Mouse (Mus musculus) midbrain, embryonic 11.5 days (tissue): ENCODE data around the gene B4gat1. TPM values are rescaled to one million over a fixed set of nuclear protein-coding genes. Genes with fewer than 3 reads are reported as not detected.

ENCODE experiments used
- ATAC-seq: fragments of 200-750 bp; cut with Nextera tagmentation; 2 replicates; pipeline ENCODE4 v1.8.0; 2017; ENCODE audit warnings: moderate TSS enrichment, moderate library complexity; ENCODE audit not compliant: low FRiP score
- DNase-seq: peaks from one replicate; pipeline ENCODE4 v3.0.0; 2015; ENCODE audit warnings: low spot score; ENCODE audit errors: missing footprints
- H3K27ac ChIP-seq: fragments of 300-500 bp; sonication (generic); 2 replicates; pipeline ENCODE4 v1.5.1; 2014; ENCODE audit warnings: low read depth, low read length
- H3K27me3 ChIP-seq: fragments of 300-500 bp; sonication (generic); 2 replicates; pipeline ENCODE4 v1.6.1; 2014; ENCODE audit warnings: mild to moderate bottlenecking, low read length, moderate library complexity, mixed read lengths; ENCODE audit not compliant: control insufficient read depth, insufficient read depth
- H3K36me3 ChIP-seq: fragments of 300-500 bp; sonication (generic); 2 replicates; pipeline ENCODE4 v1.6.1; 2014; ENCODE audit warnings: mild to moderate bottlenecking, low read length, moderate library complexity, mixed read lengths; ENCODE audit not compliant: control insufficient read depth, insufficient read depth
- H3K4me1 ChIP-seq: fragments of 300-500 bp; sonication (generic); 2 replicates; pipeline ENCODE4 v1.6.1; 2014; ENCODE audit warnings: low read length; ENCODE audit not compliant: control insufficient read depth, insufficient read depth
- H3K4me2 ChIP-seq: fragments of 300-500 bp; sonication (generic); 2 replicates; pipeline ENCODE4 v1.6.1; 2014; ENCODE audit warnings: mild to moderate bottlenecking, moderate library complexity
- H3K4me3 ChIP-seq: fragments of 300-500 bp; sonication (generic); 2 replicates; pipeline ENCODE4 v1.5.1; 2014; ENCODE audit warnings: low read depth, low read length
- H3K9ac ChIP-seq: fragments of 300-500 bp; sonication (generic); 2 replicates; pipeline ENCODE4 v1.6.1; 2014; ENCODE audit warnings: low read length
- H3K9me3 ChIP-seq: fragments of 300-500 bp; sonication (generic); 2 replicates; pipeline ENCODE4 v1.6.1; 2016; ENCODE audit warnings: low read length; ENCODE audit not compliant: control insufficient read depth
- WGBS: fragments of 180-500 bp; shearing (Covaris S2); extraction: QIAGEN DNeasy Blood & Tissue Kit; methylation state at CpG from one replicate; pipeline ENCODE4 v1.1.7; 2014; 5-methylcytosine and 5-hydroxymethylcytosine counted together
- polyA plus RNA-seq: library from polyadenylated mRNA; unstranded; fragments of >200 nt; fragmentation: Nextera tagmentation; extraction: Ambion mirVana; gene quantifications from 2 replicates; pipeline ENCODE4 v1.2.1, GENCODE M21; 2014

Gene B4gat1
- polyA plus RNA-seq, 1 experiment from 2014 or later: 41.7 TPM

DNA sequence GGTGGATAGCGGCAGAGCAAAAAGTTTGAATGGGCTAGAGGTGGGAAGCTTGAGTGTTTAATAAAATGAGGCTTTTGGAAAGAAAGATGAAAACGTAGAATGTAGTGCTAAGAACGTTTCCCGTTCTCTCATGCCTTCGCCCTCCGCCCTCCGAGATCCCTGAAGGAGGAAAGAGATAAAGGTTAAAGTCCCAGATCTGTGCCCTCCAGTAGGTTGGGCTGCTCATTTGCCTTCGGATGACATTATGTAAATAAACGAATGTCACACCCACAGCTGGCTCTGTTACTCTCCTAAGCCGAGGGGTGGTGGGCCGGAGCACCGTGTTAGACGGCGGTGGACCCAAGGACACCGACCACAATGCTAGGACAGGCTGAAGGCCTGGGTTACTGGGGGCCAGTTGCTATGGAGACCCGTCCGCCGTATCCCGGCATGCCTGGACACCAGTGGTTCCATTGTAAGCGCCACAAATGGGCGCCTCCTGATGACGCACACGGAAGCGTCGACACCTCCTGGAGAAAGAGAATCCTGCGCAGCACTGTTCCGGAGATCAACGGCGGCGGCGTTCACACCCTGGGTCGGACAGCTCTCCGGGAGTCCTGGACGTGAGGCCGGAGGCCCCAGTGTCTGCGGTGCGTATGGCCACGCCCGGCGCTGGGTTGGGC is 2.4 kb downstream of the B4gat1 start, which contains the start of gene Brms1:
TSS of gene Brms1 (plus strand) at position 493 of the 662 bp plus-strand sequence.
- no peaks in the 10 kb centered on the region for H3K36me3 ChIP-seq

GRCm38 (mm10) chr19:5041588-5041987 is 3.0 kb downstream of the B4gat1 start:
- Histone ChIP-seq H3K27me3 (no peaks in the 10 kb centered on the region), H3K27ac (no peak overlapping the region; the same call in 1 of the 2 replicates), H3K4me2 (peak overlapping the region; percentile 99), H3K4me1 (peaks cover 26% of the 10 kb centered on the region), H3K9me3 (no peaks in the 10 kb centered on the region), H3K9ac (peak overlapping the region; percentile 85), H3K36me3 (no peaks in the 10 kb centered on the region), H3K4me3 (peak overlapping the region; percentile 92)
- WGBS: 3% methylated on average over 16 of the region's 16 CpGs
- DNase-seq (peak; percentile 83), ATAC-seq (no peak)

More for the DNA sequence above, 2.4 kb downstream of the B4gat1 start, which contains the start of gene Brms1:
- Histone ChIP-seq H3K27ac (peak within 1 kb of the TSS; percentile 59; the same call in 1 of the 2 replicates), H3K4me2 (peak within 1 kb of the TSS; percentile 99), H3K9ac (peak within 1 kb of the TSS; percentile 85), H3K4me3 (peak within 1 kb of the TSS; percentile 92), H3K27me3 (no peaks in the 10 kb centered on the region), H3K9me3 (no peaks in the 10 kb centered on the region), H3K4me1 (peaks cover 26% of the 10 kb centered on the region)
- WGBS: 9% methylated on average over 40 of the region's 40 CpGs
- peak; percentile 99 for DNase-seq
- peak; percentile 80 for ATAC-seq

- no peak overlapping the region for H3K4me2 ChIP-seq
- H3K9ac ChIP-seq: no peak overlapping the region
- H3K4me3 ChIP-seq: no peak overlapping the region
- H3K36me3 ChIP-seq: 0 out of 2 replicates have a peak, but pooled peaks cover 2% of the 10 kb centered on the region
- no peak overlapping the region for H3K27ac ChIP-seq
- ATAC-seq (no peak), DNase-seq (no peak)
- H3K4me1 ChIP-seq: peaks cover 24% of the 10 kb centered on the region
- no peaks in the 10 kb centered on the region for H3K9me3 ChIP-seq
- peaks cover 3% of the 10 kb centered on the region for H3K27me3 ChIP-seq
- WGBS: 82% methylated on average over 4 of the region's 4 CpGs
These were observed 6.9 kb downstream of the B4gat1 start for GRCm38 (mm10) chr19:5045531-5045930.

DNA sequence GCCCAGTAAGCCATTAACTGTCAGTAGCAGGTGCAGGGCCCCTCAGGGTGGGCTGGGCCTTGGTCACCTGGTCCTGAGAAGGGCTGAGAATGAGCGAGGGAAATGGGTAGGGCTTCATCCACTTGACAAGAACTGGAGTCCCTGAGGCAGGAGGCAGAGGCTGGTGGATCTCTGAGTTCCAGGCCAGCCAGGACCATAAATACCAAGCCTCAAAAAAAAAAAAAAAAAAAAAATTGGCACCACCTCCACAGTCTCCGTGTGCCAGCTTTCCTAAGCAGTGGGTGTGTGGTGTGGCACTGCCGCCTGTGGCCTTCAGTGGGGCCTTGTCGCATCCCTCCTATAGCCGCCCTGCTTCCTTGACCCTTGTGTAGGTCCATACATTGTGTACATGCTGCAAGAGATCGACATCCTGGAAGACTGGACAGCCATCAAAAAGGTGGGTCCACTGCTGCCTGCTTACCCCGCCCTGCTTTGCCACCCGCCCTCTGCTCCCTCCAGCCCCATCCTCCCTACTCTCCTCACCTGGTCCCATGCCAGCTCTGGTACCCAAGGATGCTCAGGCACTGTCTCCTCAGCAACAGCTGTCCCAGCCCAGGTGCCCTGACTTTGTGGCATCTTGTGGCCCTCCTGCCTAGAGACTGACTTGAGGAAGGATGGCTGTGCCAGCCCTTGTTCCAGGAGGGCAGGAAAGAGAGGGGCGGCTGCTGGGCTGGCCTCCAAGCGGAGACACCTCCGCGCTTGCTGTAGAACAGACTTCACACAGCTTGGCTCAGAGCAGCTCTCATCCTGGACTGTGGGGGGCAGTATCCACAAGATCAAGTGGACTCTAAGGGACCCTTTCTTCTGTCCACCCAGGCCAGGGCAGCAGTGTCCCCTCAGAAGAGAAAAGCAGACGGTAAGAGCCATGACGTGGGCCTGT is 9.8 kb downstream of the B4gat1 start:
- ATAC-seq (no peak), DNase-seq (no peak)
- Histone ChIP-seq H3K27me3 (peaks cover 31% of the 10 kb centered on the region), H3K4me3 (no peak overlapping the region), H3K9me3 (no peaks in the 10 kb centered on the region), H3K27ac (no peak overlapping the region), H3K4me1 (peaks cover 22% of the 10 kb centered on the region), H3K4me2 (no peak overlapping the region), H3K36me3 (0 out of 2 replicates have a peak, but pooled peaks cover 2% of the 10 kb centered on the region), H3K9ac (no peak overlapping the region)
- 83% methylated on average over 14 of the region's 14 CpGs for WGBS

- Histone ChIP-seq H3K4me2 (no peak overlapping the region), H3K36me3 (0 out of 2 replicates have a peak, but pooled peaks cover 2% of the 10 kb centered on the region), H3K9ac (no peak overlapping the region), H3K27me3 (peaks cover 35% of the 10 kb centered on the region), H3K4me1 (peaks cover 22% of the 10 kb centered on the region), H3K4me3 (no peak overlapping the region), H3K27ac (no peak overlapping the region), H3K9me3 (no peaks in the 10 kb centered on the region)
- ATAC-seq: no peak
- WGBS: 37% methylated on average over 6 of the region's 6 CpGs
- DNase-seq: no peak
These were observed 10.7 kb downstream of the B4gat1 start for GRCm38 (mm10) chr19:5049325-5049724.

GRCm38 (mm10) chr19:5050047-5050905 is 11.7 kb downstream of the B4gat1 start, which contains the start of gene Rin1:
Rin1 (plus strand) TSS chr19:5050481.
- Histone ChIP-seq H3K9me3 (no peaks in the 10 kb centered on the region), H3K4me1 (peaks cover 22% of the 10 kb centered on the region), H3K27me3 (peaks cover 35% of the 10 kb centered on the region), H3K4me2 (no peak within 1 kb of the TSS; the same call in 1 of the 2 replicates), H3K36me3 (0 out of 2 replicates have a peak, but pooled peaks cover 2% of the 10 kb centered on the region), H3K4me3 (no peak within 1 kb of the TSS), H3K9ac (peak within 1 kb of the TSS; percentile 34; the same call in 1 of the 2 replicates), H3K27ac (no peak within 1 kb of the TSS)
- DNase-seq (peak; percentile 93), ATAC-seq (peak; percentile 60)
- 13% methylated on average over 14 of the region's 14 CpGs for WGBS

GRCm38 (mm10) chr19:5051031-5051430 is 12.4 kb downstream of the B4gat1 start:
- H3K27ac ChIP-seq: no peak overlapping the region
- H3K36me3 ChIP-seq: 0 out of 2 replicates have a peak, but pooled peaks cover 2% of the 10 kb centered on the region
- DNase-seq (peak; percentile 89), ATAC-seq (no peak)
- peaks cover 22% of the 10 kb centered on the region for H3K4me1 ChIP-seq
- no peaks in the 10 kb centered on the region for H3K9me3 ChIP-seq
- peak overlapping the region; percentile 34; the same call in 1 of the 2 replicates for H3K9ac ChIP-seq
- H3K4me3 ChIP-seq: no peak overlapping the region
- WGBS: 6% methylated on average over 17 of the region's 17 CpGs
- H3K27me3 ChIP-seq: peaks cover 35% of the 10 kb centered on the region
- H3K4me2 ChIP-seq: no peak overlapping the region; the same call in 1 of the 2 replicates

DNA sequence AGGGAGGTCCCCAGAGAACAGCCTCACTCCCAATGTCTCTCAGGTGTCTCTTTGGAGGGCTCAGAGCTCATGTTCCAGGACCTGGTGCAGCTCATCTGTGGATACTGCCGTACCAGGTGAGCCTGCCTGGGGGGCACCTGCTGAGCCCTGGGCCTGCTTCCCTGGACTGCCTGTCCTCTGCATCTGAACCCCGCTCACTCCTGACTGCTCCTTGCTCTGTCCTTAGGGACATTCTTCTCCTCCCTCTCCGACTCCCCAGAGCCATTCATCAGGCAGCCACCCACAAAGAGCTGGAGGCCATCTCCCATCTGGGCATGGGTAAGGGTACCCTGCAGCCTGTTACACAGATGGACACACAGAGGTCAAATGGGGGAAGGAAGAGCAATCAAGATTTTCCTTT is 12.9 kb downstream of the B4gat1 start:
- WGBS: 23% methylated on average over 2 of the region's 3 CpGs
- peaks cover 22% of the 10 kb centered on the region for H3K4me1 ChIP-seq
- 0 out of 2 replicates have a peak, but pooled peaks cover 2% of the 10 kb centered on the region for H3K36me3 ChIP-seq
- no peak for DNase-seq
- no peaks in the 10 kb centered on the region for H3K9me3 ChIP-seq
- ATAC-seq: no peak
- H3K27ac ChIP-seq: no peak overlapping the region
- peaks cover 35% of the 10 kb centered on the region for H3K27me3 ChIP-seq
- no peak overlapping the region for H3K4me2 ChIP-seq
- H3K9ac ChIP-seq: no peak overlapping the region
- H3K4me3 ChIP-seq: no peak overlapping the region
